Mouse (Mus musculus): Measurements from ENCODE around the gene Gramd1b. TPM values are rescaled to one million over a fixed set of nuclear protein-coding genes. Genes with fewer than 3 reads are reported as not detected.

Gramd1b gene
- polyA plus RNA-seq, 1 experiment = 117 TPM

DNA sequence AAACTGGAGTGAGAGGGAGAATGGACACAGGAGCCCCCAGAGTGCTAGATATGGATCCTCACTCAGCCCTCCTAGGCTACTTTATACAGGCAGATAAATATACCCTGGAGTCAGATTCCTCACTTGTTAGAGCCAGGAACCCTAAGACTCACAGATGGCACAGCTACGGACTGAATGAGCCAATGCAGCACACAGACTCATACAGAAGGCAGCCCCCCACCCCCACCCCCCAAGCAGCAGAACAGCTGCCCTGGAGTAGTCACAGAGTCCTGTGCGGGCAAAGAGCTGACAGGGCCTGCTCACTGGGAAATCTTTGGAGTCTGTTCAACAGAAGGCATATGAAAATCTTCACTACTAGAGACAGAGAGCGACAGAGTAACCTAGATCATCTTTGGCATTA, 223.9 kb downstream of the Gramd1b start:
- TF ChIP-seq POLR2A (IDR thresholded peaks at IDR 0.05; ENCODE audit: insufficient read depth, low read depth, low read length) = no peak
- TF ChIP-seq CTCF (IDR thresholded peaks at IDR 0.05; ENCODE audit: insufficient read depth, low read depth, low read length) = no peak
- Histone ChIP-seq H3K4me1 (ENCODE audit: control insufficient read depth, insufficient read depth, low read length) (peaks cover 27% of the 10 kb centered on the region), H3K4me3 (ENCODE audit: insufficient read depth, low read depth, low read length) (no peak overlapping the region), H3K27ac (ENCODE audit: insufficient read depth, low read depth, low read length) (no peak overlapping the region)
- 54% methylated on average over 3 of the region's 3 CpGs for WGBS

DNA sequence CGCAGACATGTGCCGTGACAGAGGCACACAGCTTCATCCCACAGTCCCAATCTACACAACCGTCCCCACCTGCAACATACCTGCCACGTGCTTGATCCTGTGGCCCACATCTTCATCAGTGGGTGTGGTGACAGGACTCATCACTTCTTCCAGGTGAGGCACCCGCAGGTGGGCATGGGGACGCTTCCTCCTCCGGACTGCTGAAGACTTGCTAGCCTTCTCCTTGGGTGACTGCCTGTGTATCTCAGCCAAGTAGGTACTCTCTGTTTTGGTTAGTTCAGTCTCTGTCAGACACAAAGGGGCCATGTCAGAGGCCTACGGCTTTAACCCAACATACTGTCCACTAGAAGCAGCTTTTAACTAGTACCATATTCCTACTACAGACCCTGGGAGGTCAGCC, 226.9 kb downstream of the Gramd1b start:
- TF ChIP-seq POLR2A (IDR thresholded peaks at IDR 0.05; ENCODE audit: insufficient read depth, low read depth, low read length) (no peak), CTCF (IDR thresholded peaks at IDR 0.05; ENCODE audit: insufficient read depth, low read depth, low read length) (no peak)
- 93% methylated on average over 8 of the region's 8 CpGs for WGBS
- Histone ChIP-seq H3K4me1 (ENCODE audit: control insufficient read depth, insufficient read depth, low read length) (peaks cover 33% of the 10 kb centered on the region), H3K27ac (ENCODE audit: insufficient read depth, low read depth, low read length) (no peak overlapping the region), H3K4me3 (ENCODE audit: insufficient read depth, low read depth, low read length) (no peak overlapping the region)

DNA sequence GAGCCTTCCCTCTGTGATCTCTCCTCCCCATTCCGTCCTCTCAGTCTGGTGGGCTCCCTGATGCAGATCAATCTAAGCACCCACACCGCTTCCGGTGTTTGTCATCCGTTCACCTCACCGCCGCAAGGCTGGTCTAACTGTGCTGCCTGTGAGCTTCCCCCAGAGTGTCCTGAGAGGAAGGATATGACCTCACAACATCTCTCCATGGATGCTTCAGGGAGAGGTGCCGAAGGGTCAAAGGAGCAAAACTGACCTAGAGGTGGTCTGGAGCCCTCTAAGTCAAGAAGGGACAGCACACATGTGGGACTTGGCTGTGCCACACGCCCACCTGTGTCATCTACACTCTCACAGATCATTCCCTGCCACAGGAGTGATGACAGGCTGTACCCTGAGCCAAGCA, 228.8 kb downstream of the Gramd1b start:
- WGBS = 92% methylated on average over 8 of the region's 8 CpGs
- Histone ChIP-seq H3K4me3 (ENCODE audit: insufficient read depth, low read depth, low read length) (no peak overlapping the region), H3K4me1 (ENCODE audit: control insufficient read depth, insufficient read depth, low read length) (peaks cover 26% of the 10 kb centered on the region), H3K27ac (ENCODE audit: insufficient read depth, low read depth, low read length) (no peak overlapping the region; the same call in 1 of the 2 replicates)
- no peak for TF ChIP-seq CTCF (IDR thresholded peaks at IDR 0.05; ENCODE audit: insufficient read depth, low read depth, low read length)
- TF ChIP-seq POLR2A (IDR thresholded peaks at IDR 0.05; ENCODE audit: insufficient read depth, low read depth, low read length) = no peak

DNA sequence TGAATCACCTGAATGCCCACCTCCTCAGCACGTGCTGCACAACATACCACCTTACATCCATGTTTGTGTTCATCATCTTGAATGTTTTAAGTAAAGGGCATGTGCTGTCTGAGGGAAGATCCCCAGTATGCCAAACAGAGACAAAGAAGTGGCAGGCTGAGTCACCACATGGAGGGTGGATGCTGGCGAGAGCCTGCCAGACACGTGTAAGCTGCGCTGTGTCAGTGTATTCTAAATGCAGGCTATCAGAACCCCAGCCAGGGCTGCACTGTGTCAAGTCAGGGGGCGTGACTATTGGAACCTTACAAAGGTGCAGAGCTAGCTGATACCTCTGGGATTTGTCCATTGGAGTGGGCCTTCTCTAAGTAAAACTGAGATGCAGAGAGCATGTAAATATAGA, 229.7 kb downstream of the Gramd1b start:
- 27% methylated on average over 5 of the region's 5 CpGs for WGBS
- no peak for TF ChIP-seq POLR2A (IDR thresholded peaks at IDR 0.05; ENCODE audit: insufficient read depth, low read depth, low read length)
- Histone ChIP-seq H3K4me3 (ENCODE audit: insufficient read depth, low read depth, low read length) (no peak overlapping the region), H3K27ac (ENCODE audit: insufficient read depth, low read depth, low read length) (no peak overlapping the region), H3K4me1 (ENCODE audit: control insufficient read depth, insufficient read depth, low read length) (peaks cover 21% of the 10 kb centered on the region)

DNA sequence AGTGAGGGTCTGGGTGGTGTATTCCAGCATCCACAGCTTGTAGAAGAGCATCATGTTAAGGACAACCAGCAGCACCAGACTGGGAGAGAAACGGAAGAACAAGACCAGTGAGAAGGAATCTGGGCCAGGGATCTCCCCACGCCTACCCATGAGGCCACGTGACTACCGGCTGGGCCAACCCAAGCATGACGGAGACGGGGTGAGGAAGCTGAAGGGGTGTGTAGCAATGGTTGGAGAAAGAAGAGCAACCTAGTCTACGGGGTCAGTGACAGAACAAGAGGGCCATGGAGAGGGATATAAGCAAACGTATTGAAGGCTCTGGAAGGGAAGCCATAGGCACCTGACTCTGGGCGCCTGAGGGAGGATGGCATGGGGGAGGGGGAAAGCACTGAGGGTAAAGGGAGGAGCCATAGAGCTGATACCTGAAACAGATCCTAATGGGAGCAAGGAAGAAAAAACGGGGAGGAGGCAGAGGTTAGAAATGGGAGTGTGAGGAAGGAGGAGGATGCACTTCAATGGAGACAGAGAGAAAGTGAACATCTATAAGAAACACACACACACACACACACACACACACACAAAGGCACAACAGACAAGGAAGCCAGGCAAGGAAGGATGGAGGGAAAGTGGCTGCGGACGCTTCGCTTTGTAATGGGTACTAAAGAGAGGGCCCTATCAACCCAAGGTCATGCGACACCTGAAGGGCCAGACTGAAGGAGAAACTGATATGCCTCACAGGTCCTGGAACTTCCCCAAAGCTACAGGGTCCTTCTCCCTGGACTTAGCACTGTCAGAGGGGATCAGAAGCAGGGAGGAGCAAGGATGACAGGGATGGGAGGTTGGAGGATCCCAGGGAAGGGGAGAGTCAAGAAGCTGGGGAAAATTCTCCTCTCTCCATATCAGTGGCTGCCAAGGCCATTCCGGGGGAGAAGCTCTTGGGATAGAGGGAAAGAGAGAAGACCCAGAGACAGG, 230.9 kb downstream of the Gramd1b start:
- Histone ChIP-seq H3K4me3 (ENCODE audit: insufficient read depth, low read depth, low read length) (no peak overlapping the region), H3K27ac (ENCODE audit: insufficient read depth, low read depth, low read length) (no peak overlapping the region), H3K4me1 (ENCODE audit: control insufficient read depth, insufficient read depth, low read length) (peaks cover 16% of the 10 kb centered on the region)
- no peak for TF ChIP-seq CTCF (IDR thresholded peaks at IDR 0.05; ENCODE audit: insufficient read depth, low read depth, low read length)
- no peak for TF ChIP-seq POLR2A (IDR thresholded peaks at IDR 0.05; ENCODE audit: insufficient read depth, low read depth, low read length)
- WGBS = 86% methylated on average over 15 of the region's 15 CpGs

DNA sequence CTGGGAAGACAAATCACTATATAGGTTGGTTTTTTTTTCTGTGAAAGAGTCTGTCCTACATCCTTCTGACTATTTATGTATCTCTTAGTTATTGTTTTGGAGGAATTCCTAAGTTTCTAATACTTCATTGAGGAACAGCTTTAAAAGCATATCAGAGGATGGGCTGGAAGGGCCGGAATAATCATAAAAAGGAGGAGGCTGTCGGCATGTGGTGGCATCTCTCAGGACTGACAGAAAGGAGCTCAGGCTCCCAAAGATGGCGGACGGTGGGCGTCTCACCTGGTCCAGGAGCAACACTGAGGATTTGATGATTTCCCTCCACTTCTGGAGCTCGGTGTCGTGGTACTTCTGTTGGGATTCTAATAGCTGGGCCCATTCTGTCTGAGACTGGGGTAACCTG, 231.9 kb downstream of the Gramd1b start:
- H3K27ac ChIP-seq (ENCODE audit: insufficient read depth, low read depth, low read length) = no peak overlapping the region
- no peak overlapping the region for H3K4me3 ChIP-seq (ENCODE audit: insufficient read depth, low read depth, low read length)
- TF ChIP-seq POLR2A (IDR thresholded peaks at IDR 0.05; ENCODE audit: insufficient read depth, low read depth, low read length) = no peak
- TF ChIP-seq CTCF (IDR thresholded peaks at IDR 0.05; ENCODE audit: insufficient read depth, low read depth, low read length) = no peak
- H3K4me1 ChIP-seq (ENCODE audit: control insufficient read depth, insufficient read depth, low read length) = peaks cover 16% of the 10 kb centered on the region
- 97% methylated on average over 7 of the region's 7 CpGs for WGBS

DNA sequence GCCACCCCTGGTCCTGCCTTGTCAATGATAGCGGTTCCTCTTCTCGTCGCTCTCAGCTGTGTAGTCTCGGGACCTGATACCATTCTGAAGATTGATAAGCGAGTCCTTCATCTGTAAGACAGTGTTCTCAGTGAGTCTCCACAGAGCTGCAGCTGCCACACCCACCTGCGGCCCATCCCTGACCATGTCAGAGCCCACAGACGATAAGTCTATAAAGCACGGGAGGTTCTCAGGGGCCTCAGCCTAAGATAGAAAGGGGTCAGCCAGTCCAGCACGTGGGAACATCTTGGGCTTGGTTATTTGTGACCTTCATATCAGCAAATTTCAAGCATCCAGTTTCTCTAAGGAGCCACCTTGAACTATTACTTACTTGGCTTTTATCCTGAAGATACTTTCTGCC, 233.2 kb downstream of the Gramd1b start:
- Histone ChIP-seq H3K4me1 (ENCODE audit: control insufficient read depth, insufficient read depth, low read length) (peaks cover 10% of the 10 kb centered on the region), H3K4me3 (ENCODE audit: insufficient read depth, low read depth, low read length) (no peak overlapping the region), H3K27ac (ENCODE audit: insufficient read depth, low read depth, low read length) (no peak overlapping the region)
- 90% methylated on average over 9 of the region's 9 CpGs for WGBS
- no peak for TF ChIP-seq POLR2A (IDR thresholded peaks at IDR 0.05; ENCODE audit: insufficient read depth, low read depth, low read length)
- no peak for TF ChIP-seq CTCF (IDR thresholded peaks at IDR 0.05; ENCODE audit: insufficient read depth, low read depth, low read length)

DNA sequence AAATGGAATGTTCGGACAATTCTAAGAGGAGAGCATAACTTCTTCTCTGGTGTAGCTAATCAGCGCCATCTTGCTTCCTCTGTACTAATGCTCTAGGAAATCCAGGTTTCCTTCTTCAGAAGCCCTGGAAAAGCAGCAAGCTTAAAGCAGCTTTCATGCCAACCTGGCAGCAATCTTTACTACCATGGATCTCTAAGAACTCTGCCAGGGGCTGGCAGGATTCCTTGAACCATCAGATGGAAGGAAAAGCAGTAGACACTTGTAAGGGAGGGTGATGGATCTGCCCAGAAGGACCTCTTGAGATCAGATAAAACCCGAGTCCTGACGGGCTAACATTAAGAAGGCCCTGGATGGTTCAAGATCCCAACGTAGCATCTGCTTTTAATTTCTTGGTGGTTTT, 234.9 kb downstream of the Gramd1b start:
- Histone ChIP-seq H3K4me3 (ENCODE audit: insufficient read depth, low read depth, low read length) (no peak overlapping the region), H3K4me1 (ENCODE audit: control insufficient read depth, insufficient read depth, low read length) (0 out of 2 replicates have a peak, but pooled peaks cover 4% of the 10 kb centered on the region), H3K27ac (ENCODE audit: insufficient read depth, low read depth, low read length) (no peak overlapping the region)
- WGBS = 83% methylated on average over 5 of the region's 5 CpGs
- TF ChIP-seq CTCF (IDR thresholded peaks at IDR 0.05; ENCODE audit: insufficient read depth, low read depth, low read length) (no peak), POLR2A (IDR thresholded peaks at IDR 0.05; ENCODE audit: insufficient read depth, low read depth, low read length) (no peak)

DNA sequence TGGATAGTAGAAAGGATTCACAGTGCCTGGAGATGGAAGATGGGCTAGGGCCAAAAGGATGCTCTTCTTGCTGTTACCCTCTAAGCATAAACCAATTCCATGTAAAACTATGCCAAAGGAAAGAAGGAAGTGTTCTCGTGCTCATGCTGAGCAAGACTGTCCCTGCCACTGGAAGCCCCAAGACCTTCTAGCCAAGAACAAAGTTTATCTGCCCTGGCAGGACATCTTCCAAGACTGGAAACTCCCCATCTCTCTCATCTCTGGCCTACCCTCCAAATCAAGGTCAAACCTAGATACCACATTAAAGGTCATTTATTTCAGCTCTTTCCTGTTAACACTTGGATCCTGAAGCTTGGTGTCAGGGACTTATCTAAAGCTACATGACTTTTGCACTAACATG, 236.3 kb downstream of the Gramd1b start:
- TF ChIP-seq CTCF (IDR thresholded peaks at IDR 0.05; ENCODE audit: insufficient read depth, low read depth, low read length) (no peak), POLR2A (IDR thresholded peaks at IDR 0.05; ENCODE audit: insufficient read depth, low read depth, low read length) (no peak)
- Histone ChIP-seq H3K4me1 (ENCODE audit: control insufficient read depth, insufficient read depth, low read length) (no peaks in the 10 kb centered on the region), H3K4me3 (ENCODE audit: insufficient read depth, low read depth, low read length) (no peak overlapping the region), H3K27ac (ENCODE audit: insufficient read depth, low read depth, low read length) (no peak overlapping the region)
- 88% methylated on average over 1 of the region's 1 CpGs for WGBS
